Mouse (Mus musculus) liver, adult 2 months (tissue): ENCODE data around the gene Snrpa1.

Experiments used
- CTCF ChIP-seq: fragments of 200-500 bp; IDR thresholded peaks from 2 replicates; pipeline ENCODE4 v1.5.1; 2011; ENCODE audit warnings: low read depth, low read length, control low read depth
- POLR2A ChIP-seq: fragments of 200-500 bp; IDR thresholded peaks from 2 replicates; pipeline ENCODE4 v1.6.1; 2011; ENCODE audit warnings: low read length, control low read depth; ENCODE audit not compliant: insufficient read depth; ENCODE audit errors: extremely low read depth

GRCm38 (mm10) chr7:66101866-66102265 lies 43.1 kb downstream of the Snrpa1 start:
- peak; percentile 28 for TF ChIP-seq CTCF
- no peak for TF ChIP-seq POLR2A
